Mouse (Mus musculus) gastrocnemius, postnatal 25 days (tissue): ENCODE results near the gene Fbxo10. TPM values are rescaled to one million over a fixed set of nuclear protein-coding genes. Genes with fewer than 3 reads are reported as not detected.
"Not testable (repeated sequence)": the region's sequence is repeated elsewhere in the genome, so short reads cannot be mapped to it uniquely, and the experiment has no call there.

Experiments
- DNase-seq: peaks from one replicate; pipeline ENCODE4 v3.0.0; 2022
- total RNA-seq, 2 experiments: library from RNA; stranded (reverse); gene quantifications; 1 replicate in 1 of 2; 2 replicates in 1 of 2; pipeline ENCODE4 v1.2.3; 2021

Fbxo10 gene
- total RNA-seq, 2 experiments from 2014 or later: 2.5 TPM

DNA sequence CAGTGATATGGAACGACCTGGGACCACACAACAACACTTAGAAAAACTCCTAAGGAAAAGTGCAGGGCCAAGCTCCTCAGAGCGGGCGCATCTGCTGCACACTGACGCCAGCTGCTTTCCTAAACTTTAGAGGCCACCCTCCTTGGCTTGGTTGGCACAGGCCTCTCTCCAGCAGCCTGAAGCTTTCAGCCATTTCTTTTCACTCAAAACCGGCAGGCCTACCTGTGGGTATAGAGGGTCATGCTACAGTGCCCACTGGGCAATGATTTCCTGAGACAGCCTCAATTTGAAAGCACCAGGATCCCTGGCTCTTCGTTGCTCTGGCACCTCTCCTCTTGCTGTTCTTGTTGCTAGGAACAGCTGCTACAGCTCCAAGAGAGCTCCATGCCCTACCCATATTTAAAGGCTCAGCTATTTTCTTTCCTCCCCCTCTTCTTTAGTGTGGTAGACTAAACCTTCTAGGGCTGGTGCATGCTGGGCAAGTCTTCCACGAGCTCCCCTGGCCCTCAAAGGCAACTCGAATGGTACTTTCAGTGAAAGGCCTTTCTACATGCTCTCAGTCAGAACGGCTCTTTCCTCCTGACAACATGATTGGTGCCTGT is 37.0 kb downstream of the Fbxo10 start:
- no peak for DNase-seq

GRCm38 (mm10) chr4:45046679-45047078 is 37.7 kb downstream of the Fbxo10 start:
- DNase-seq: no peak

DNA sequence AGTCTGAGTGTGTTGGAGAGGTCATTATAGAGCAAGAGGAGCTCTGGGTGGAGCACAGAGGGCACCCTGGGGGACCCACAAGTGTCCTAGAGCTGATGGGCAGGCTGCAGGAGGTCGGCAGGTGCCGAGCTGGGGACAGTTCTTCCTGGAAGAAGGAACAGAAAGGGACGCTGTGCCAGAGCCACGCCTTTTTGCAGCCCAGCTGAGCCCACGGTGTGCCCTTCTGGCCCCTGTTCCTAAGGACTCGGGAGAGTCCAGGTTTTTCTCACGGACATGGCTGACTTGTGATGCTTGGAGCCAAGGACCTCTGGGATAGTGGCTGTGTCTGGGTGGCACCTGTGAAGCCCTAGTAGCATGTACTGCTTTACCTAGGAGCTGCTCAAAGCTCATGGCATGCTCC is 43.6 kb downstream of the Fbxo10 start:
- DNase-seq: no peak

DNA sequence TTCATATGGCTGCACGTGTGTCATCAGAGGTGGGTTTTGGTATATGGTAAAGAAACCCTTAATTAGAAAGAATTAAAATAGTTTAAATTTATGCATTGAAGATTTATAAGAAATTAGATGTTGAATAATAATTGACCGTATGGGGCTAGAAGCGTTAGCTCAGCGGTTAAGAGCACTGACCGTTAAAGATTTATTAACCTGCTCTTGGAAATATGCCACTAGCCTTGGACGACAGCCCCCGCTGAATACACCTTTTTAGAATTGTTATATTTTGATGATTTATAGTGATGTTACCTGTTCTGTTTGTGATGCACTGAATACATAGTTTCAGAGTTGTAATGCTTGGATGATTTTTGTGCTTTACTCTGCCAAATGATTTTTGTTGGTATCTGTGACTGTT is 44.9 kb downstream of the Fbxo10 start:
- not testable (repeated sequence) for DNase-seq

DNA sequence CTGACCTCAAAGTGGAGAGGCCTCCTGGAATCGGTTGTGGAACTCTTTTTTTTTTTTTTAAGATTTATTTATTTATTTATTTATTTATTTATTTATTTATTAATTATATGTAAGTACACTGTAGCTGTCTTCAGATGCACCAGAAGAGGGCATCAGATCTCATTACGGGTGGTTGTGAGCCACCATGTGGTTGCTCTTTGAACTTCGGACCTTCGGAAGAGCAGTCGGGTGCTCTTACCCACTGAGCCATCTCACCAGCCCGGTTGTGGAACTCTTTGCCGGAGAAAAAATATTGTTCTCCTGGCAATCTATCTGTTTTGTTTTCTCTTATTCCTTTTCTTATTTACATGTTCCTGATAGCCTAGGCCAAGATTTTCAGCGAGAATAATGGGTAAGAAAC is 45.5 kb downstream of the Fbxo10 start:
- not testable (repeated sequence) for DNase-seq

DNA sequence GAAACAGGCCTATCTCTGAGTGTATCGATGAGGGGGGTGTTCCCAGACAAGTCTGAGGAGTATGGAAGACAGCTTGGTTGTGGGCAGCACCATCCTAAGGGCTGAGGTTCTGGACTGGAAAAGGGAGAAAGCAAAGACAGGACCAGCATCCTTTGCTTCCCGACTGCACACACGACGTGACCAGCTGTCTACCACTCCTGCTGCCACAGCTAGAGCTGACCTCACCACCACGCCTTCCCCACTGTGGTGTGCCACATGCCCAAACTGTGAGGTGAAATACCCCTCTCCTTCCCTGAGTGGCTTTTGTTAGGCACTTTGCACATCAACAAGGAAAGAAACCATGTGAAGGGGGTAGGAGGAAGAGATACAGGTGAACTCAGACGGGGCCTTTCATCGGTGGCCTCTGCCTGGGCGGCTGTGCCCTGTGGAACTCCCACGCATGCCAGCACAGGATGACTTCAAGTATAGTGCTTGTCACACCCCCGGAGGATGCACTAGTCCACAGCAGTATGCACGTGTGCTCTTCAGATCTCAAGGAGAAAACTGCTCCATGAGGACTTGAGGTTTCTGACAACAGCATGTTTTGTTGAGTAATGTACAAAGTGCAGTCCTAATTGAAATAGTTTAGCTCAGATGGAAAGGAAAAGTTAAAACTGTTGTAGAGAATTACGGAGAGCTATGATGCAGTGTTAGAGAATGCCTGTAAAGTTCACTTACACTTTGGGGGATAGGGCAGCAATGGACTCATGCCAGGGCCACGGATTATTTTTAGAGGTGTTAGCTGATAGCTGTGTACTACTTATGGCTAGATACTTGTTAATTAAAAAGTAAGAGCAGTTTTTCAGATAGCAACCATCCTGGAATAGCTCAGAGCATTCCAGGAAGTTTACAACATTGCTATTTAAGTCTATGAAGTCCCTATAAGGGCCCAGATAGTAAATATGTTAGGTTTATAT is 46.7 kb downstream of the Fbxo10 start:
- DNase-seq: no peak

DNA sequence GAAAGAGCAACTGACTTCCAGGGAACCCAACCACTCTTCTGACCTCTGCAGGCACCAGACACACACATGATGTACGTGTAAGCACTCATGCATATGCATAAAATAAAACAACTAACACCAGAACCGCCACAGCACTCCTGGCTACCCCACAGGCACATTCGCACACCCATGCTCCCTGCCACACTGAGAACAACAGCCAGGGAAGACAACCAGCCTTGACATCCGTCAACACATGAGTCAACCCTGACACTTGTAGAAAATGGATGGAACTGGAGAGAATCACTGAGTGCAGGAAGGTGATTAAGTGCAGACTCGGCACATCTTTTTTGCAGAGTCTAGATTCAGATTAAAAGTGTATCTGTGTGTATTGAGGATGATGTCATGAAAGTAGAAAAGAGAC is 47.8 kb downstream of the Fbxo10 start:
- no peak for DNase-seq

DNA sequence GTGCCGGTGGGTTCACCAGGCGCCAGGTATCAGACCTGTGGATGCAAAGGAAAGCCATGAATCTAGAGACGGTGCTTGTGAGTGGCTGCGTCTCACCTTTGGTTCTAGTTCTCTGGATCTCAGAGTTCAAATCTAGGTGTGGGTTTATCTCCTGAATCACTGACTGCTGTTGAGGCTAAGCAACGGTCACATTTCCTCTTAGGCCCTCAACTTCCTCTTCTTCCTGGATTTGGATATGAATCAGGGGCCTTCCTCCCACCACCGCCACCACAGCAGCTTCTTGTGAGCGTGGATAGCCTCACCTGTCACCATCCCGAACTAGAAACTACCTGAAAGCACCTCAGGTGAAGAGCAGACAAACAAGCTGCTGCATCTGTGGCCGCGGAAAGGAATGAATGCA is 48.4 kb downstream of the Fbxo10 start:
- DNase-seq: no peak

DNA sequence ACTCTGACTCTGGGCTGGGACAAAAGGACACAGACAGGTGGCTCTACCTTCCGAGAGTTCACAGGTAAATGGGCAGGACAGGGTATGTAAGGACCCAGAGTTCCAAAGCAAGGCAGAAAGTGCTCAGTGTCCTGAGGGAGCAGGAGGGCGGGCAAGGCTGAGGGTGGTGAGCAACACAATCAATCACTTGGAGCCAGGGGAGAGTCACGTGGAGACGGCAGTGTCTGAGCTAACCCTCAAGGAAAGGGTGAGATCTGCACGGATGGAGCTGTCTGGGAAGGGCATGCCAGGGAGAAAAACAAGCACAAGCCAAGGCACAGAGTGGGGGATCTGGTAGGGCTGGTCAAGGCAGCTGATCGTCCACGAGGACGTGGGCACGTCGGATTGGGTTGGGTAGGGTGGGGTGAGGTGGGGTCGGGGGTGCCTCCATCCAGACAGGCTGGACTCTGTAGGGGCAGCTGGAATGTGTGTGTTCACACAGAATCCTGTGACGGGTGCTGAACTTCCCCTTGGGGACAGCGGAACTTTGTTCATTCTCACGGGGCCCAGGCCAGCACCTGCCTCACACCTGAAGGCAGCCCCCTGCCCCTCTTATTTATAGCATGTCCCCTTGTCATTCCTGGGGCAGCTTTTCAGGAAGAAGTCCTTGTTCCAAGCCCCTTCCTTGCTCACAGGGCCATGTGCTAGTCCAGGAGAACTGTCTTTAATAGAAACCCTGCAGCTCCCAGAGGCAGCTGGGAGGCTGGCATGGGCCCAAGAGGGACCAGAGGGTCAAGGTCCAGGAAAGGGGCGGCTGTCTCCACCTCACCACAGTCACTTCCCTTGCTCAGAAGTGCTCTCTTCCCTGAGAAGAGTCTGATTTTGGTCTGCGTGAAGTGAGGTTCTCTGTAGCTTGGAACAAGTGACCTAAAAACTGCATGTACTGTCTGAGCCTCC is 49.4 kb downstream of the Fbxo10 start:
- no peak for DNase-seq

DNA sequence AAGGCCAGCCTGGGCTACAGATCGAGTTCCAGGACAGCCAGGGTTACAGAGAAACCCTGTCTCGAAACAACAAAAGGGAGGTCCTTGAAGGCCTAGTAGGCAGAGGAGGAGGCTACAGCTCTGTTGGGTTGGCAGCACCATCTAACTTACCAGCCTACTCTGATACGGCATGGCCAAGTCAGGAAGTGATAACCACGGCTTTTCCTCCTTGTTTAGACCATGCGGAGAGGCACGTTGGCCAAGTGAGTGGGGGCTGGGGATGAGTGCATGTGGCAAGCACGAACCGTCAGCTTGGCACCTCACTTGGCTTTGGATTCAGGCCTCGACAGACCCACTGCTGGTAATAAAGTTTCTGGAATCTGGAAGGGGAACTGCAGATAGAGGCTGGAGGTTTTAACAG is 51.8 kb downstream of the Fbxo10 start:
- no peak for DNase-seq

DNA sequence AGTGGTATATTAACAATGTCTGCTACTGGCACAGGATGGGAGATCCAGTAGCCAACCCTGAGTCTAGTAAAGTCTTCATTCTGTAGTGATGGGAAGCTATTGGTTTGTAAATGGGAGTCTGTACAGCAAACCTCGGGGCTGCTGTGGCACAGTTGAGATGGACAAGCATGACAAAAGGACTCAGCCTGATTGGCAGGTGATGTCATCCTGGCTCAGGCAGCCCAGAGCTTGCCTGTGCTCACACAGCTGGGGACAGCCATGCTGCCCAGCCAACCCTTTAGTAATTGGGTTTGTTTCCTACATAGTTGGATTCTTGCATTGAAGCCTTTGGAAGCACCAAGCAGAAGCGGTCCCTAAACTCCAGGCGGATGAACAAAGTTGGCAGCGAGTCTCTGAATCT is 57.9 kb downstream of the Fbxo10 start:
- no peak for DNase-seq

- no peak for DNase-seq
Observed at GRCm38 (mm10) chr4:45019009-45019408, 65.4 kb downstream of the Fbxo10 start.

- DNase-seq: peak; percentile 83
Observed at GRCm38 (mm10) chr4:45018452-45018980, 65.9 kb downstream of the Fbxo10 start, which contains the start of gene Polr1e. TSS of gene Polr1e (plus strand) at chr4:45018583.

GRCm38 (mm10) chr4:45015615-45016014 is 68.8 kb downstream of the Fbxo10 start:
- DNase-seq: no peak

- no peak for DNase-seq
Observed at GRCm38 (mm10) chr4:45013537-45013936, 70.9 kb downstream of the Fbxo10 start.

- DNase-seq: no peak
Observed at GRCm38 (mm10) chr4:45013031-45013431, 71.4 kb downstream of the Fbxo10 start.

DNA sequence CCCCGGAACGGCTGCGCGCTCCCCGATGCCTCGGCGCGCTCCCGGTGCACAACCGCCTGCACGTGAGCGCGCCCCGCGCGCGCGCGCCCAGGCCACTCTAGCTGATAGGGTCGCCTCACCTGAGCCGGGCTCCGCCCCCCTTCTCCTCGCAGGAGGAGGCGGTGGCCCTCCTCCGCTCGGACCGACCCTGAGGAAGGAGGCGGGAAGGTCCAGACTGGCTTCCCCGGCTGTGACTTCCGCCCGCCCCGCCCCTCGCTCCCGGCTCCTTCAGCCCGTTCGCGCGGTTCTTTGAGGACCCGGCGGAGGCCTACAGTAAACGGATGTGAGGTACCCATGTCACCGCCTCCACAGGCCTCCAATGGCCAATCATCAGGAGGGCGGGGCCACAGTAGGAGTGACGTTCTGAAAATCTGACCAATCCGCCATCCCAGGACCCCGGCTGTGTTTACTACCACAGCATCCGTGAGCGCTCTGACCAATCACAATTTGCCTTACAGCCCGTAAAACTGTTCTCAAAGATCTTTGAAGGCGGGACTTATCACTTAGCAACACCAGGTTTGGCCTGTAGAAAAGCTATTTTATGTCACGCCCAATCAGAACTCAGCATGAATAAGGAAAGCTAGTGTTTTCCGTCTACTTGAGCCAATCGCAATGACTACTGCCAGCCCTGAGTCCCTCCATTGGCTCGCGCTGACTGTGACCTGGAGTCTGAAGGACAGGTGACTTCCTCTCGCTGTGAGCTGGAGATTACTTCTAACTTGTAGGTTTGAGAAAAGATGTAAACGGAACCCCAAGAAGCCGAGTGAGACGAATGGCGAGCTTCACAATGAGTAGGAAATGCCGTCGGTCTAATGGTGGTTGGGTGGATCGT is 72.1 kb downstream of the Fbxo10 start, which contains the start of gene Zbtb5:
TSS of gene Zbtb5 (minus strand) at position 308 of the 871 bp plus-strand sequence.
- peak; percentile 100 for DNase-seq

GRCm38 (mm10) chr4:45011581-45012104 is 72.8 kb downstream of the Fbxo10 start:
- DNase-seq: no peak

GRCm38 (mm10) chr4:45010806-45011415 is 73.5 kb downstream of the Fbxo10 start:
- no peak for DNase-seq

DNA sequence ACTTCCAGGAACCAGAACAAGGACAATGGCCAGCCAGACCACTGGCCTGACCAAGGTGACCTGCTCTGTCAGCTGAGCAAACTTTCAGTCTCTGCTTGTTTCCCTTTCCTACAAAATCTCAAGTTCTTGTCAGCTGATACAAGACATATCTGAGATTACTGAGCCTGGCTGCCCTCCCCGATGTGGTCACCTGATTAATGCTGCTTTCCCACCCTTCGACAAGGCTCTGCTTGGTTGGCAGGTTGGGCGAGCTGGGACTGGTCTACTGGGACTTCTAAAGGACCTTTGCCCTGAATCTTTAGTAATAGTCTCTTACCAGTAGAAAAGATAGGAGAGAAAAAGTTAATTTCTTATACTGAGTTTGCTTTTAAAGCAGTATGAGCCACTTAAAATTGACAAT is 79.0 kb downstream of the Fbxo10 start:
- DNase-seq: no peak
